Mouse (Mus musculus) urinary bladder, adult 2 months (tissue): ENCODE measurements around the gene Uvrag. TPM values are rescaled to one million over a fixed set of nuclear protein-coding genes. Genes with fewer than 3 reads are reported as not detected.

Experiments
- DNase-seq: peaks from one replicate; pipeline ENCODE4 v3.0.0; 2022; ENCODE audit warnings: low spot score
- polyA plus RNA-seq: library from polyadenylated mRNA; depleted of rRNA; stranded (reverse); fragments of >200 nt; gene quantifications from 2 replicates; pipeline ENCODE4 v1.2.3, GENCODE M21; 2012

The Uvrag gene
- polyA plus RNA-seq, 1 experiment: 19.4 TPM

GRCm38 (mm10) chr7:99059934-99060333, 81.0 kb downstream of the Uvrag start:
- DNase-seq: no peak

- no peak for DNase-seq
Observed at GRCm38 (mm10) chr7:99057053-99057630, 83.8 kb downstream of the Uvrag start.

GRCm38 (mm10) chr7:99053626-99054025, 87.3 kb downstream of the Uvrag start:
- DNase-seq: no peak

- DNase-seq: no peak
Observed at GRCm38 (mm10) chr7:99052471-99053241, 88.3 kb downstream of the Uvrag start.

- DNase-seq: no peak
Observed at GRCm38 (mm10) chr7:99050882-99051281, 90.1 kb downstream of the Uvrag start.

- no peak for DNase-seq
Observed at GRCm38 (mm10) chr7:99049897-99050296, 91.0 kb downstream of the Uvrag start.

GRCm38 (mm10) chr7:99046545-99047206, 94.3 kb downstream of the Uvrag start:
- no peak for DNase-seq

GRCm38 (mm10) chr7:99045525-99045924, 95.4 kb downstream of the Uvrag start:
- no peak for DNase-seq

- no peak for DNase-seq
Observed at GRCm38 (mm10) chr7:99043923-99044322, 97.0 kb downstream of the Uvrag start.

- DNase-seq: no peak
Observed at GRCm38 (mm10) chr7:99043322-99043721, 97.6 kb downstream of the Uvrag start.

- DNase-seq: no peak
Observed at GRCm38 (mm10) chr7:99041818-99042217, 99.1 kb downstream of the Uvrag start.

- DNase-seq: no peak
Observed at GRCm38 (mm10) chr7:99039912-99040311, 101.0 kb downstream of the Uvrag start.

GRCm38 (mm10) chr7:99036284-99036683, 104.7 kb downstream of the Uvrag start:
- DNase-seq: no peak

GRCm38 (mm10) chr7:99034909-99035308, 106.0 kb downstream of the Uvrag start:
- no peak for DNase-seq

- DNase-seq: no peak
Observed at GRCm38 (mm10) chr7:99033838-99034237, 107.1 kb downstream of the Uvrag start.

GRCm38 (mm10) chr7:99033314-99033713, 107.6 kb downstream of the Uvrag start:
- no peak for DNase-seq

- no peak for DNase-seq
Observed at GRCm38 (mm10) chr7:99032051-99032450, 108.9 kb downstream of the Uvrag start.

GRCm38 (mm10) chr7:99028108-99028507, 112.8 kb downstream of the Uvrag start:
- DNase-seq: no peak

- DNase-seq: no peak
Observed at GRCm38 (mm10) chr7:99027185-99027584, 113.8 kb downstream of the Uvrag start.

- no peak for DNase-seq
Observed at GRCm38 (mm10) chr7:99025989-99026388, 115.0 kb downstream of the Uvrag start.

GRCm38 (mm10) chr7:99025265-99025664, 115.7 kb downstream of the Uvrag start:
- no peak for DNase-seq

GRCm38 (mm10) chr7:99024791-99025190, 116.2 kb downstream of the Uvrag start:
- DNase-seq: no peak

GRCm38 (mm10) chr7:99023931-99024330, 117.0 kb downstream of the Uvrag start:
- no peak for DNase-seq
